Mouse (Mus musculus): Measurements from ENCODE around the gene Svep1. TPM values are rescaled to one million over a fixed set of nuclear protein-coding genes. Genes with fewer than 3 reads are reported as not detected.

Gene Svep1
- polyA plus RNA-seq, 1 experiment from 2014 or later: 3.4 TPM

DNA sequence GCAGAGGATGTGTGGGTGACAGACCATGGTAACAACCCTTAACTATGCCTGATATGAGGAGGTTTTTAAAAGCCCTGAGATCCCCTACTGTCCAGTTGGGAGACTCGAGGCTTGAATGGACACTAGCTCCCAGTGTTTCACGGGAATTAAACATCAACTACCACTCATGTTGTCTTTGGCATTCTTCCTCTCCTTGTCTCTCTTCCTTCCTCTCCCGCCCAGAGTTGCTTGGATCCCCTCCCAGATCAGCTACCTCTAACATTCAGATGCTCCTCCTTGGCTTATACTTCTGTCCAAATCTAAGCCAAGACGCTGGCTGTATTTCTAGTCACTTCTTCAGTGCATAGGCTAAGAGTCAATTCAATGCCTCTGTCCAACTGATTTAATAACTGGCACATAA, 9.9 kb downstream of the Svep1 start:
- no peak overlapping the region for H3K27ac ChIP-seq
- H3K27me3 ChIP-seq (ENCODE audit: insufficient read depth, poor library complexity, severe bottlenecking): no peaks in the 10 kb centered on the region
- WGBS: 63% methylated on average over 4 of the region's 4 CpGs
- no peaks in the 10 kb centered on the region for H3K4me1 ChIP-seq
- no peaks in the 10 kb centered on the region for H3K36me3 ChIP-seq
- no peak overlapping the region for H3K4me3 ChIP-seq
- no peak for DNase-seq (ENCODE audit: low spot score)
- H3K9me3 ChIP-seq: no peaks in the 10 kb centered on the region

DNA sequence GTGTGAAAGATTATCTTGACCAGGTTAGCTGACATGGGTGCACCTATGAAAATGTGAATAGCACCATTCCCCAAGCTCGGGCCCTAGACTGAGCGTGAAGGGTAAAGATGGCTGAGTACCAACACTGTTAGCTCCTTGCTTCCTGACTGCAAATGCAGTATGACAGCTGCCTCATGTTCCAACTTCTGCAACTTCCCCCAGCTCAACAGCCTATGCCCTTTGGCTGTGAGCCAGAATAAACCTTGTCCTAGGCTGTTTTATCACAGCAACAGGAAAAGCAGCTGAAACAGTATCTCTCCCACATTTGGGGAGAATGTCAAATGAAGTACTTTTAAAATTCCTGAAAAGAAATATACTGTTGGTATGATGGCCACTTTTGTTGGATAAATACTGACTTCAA, 10.7 kb downstream of the Svep1 start:
- 86% methylated on average over 2 of the region's 2 CpGs for WGBS
- Histone ChIP-seq H3K9me3 (no peaks in the 10 kb centered on the region), H3K27ac (no peak overlapping the region), H3K36me3 (no peaks in the 10 kb centered on the region), H3K4me1 (no peaks in the 10 kb centered on the region), H3K4me3 (no peak overlapping the region), H3K27me3 (ENCODE audit: insufficient read depth, poor library complexity, severe bottlenecking) (no peaks in the 10 kb centered on the region)
- no peak for DNase-seq (ENCODE audit: low spot score)

- Histone ChIP-seq H3K27me3 (ENCODE audit: insufficient read depth, poor library complexity, severe bottlenecking) (no peaks in the 10 kb centered on the region), H3K27ac (no peak overlapping the region), H3K4me1 (0 out of 2 replicates have a peak, but pooled peaks cover 4% of the 10 kb centered on the region), H3K4me3 (no peak overlapping the region), H3K9me3 (no peaks in the 10 kb centered on the region), H3K36me3 (no peaks in the 10 kb centered on the region)
- DNase-seq (ENCODE audit: low spot score): no peak
- 88% methylated on average over 5 of the region's 5 CpGs for WGBS
Observed at GRCm38 (mm10) chr4:58189281-58189680, 17.4 kb downstream of the Svep1 start.

- Histone ChIP-seq H3K27me3 (ENCODE audit: insufficient read depth, poor library complexity, severe bottlenecking) (no peaks in the 10 kb centered on the region), H3K9me3 (no peaks in the 10 kb centered on the region), H3K4me1 (0 out of 2 replicates have a peak, but pooled peaks cover 4% of the 10 kb centered on the region), H3K4me3 (no peak overlapping the region), H3K27ac (no peak overlapping the region), H3K36me3 (no peaks in the 10 kb centered on the region)
- no peak for DNase-seq (ENCODE audit: low spot score)
- 81% methylated on average over 3 of the region's 3 CpGs for WGBS
Observed at GRCm38 (mm10) chr4:58185401-58185800, 21.3 kb downstream of the Svep1 start.

DNA sequence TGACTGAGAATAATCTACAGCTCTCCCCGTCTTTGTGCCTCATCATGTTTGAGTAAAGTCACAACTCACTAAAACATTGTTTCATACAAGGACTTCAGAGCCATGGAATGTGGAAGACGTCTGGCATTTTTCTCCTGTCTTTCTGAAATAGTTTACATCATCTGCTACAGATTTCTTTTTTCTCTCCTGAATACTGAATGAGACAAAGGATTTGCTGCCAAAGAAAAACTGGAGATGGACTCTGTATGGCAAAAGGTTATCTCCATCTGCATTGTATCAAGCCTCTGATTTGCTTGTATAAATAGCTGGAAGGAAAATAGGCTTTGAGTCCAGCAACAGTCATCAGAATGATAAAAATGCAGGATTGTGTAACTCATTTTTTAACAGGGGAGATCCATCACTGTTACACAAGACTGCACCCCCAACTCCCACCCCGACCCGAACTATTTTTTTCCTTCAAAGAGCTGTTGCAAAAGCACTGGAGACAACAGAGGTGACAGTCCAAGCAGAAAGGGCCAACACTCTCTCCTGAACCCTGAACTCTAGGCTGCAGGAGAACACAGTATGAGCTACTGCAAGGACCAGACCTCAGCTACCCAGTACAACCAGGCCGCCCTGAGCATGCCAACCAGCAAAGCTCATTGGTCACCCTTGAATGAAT, 21.8 kb downstream of the Svep1 start:
- Histone ChIP-seq H3K4me1 (0 out of 2 replicates have a peak, but pooled peaks cover 4% of the 10 kb centered on the region), H3K36me3 (no peaks in the 10 kb centered on the region), H3K27ac (no peak overlapping the region), H3K9me3 (no peaks in the 10 kb centered on the region), H3K4me3 (no peak overlapping the region), H3K27me3 (ENCODE audit: insufficient read depth, poor library complexity, severe bottlenecking) (no peaks in the 10 kb centered on the region)
- WGBS: 63% methylated on average over 5 of the region's 5 CpGs
- DNase-seq (ENCODE audit: low spot score): no peak

DNA sequence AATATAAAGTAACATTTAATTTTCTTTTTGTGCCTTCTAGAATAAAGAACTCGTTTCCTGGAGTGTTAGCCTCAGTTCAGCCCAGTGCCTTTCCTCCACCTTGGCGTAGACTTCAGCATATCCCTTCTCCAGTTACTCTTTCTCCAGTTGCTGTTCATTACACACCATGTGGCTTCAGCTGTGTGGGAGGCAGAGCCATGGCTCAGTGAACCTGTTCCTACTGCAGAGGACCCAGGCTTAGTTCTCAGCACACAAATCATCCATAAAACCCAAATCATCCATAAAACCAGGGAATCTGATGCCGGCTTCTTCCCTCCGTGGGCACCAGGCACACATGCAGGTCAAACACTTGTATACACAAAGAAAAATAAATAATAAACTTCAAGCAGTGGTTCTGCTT, 22.8 kb downstream of the Svep1 start:
- Histone ChIP-seq H3K27ac (no peak overlapping the region), H3K4me1 (0 out of 2 replicates have a peak, but pooled peaks cover 7% of the 10 kb centered on the region), H3K9me3 (no peaks in the 10 kb centered on the region), H3K36me3 (no peaks in the 10 kb centered on the region), H3K27me3 (ENCODE audit: insufficient read depth, poor library complexity, severe bottlenecking) (no peaks in the 10 kb centered on the region), H3K4me3 (no peak overlapping the region)
- 87% methylated on average over 4 of the region's 4 CpGs for WGBS
- no peak for DNase-seq (ENCODE audit: low spot score)

GRCm38 (mm10) chr4:58178489-58178888, 28.2 kb downstream of the Svep1 start:
- no peak overlapping the region for H3K4me3 ChIP-seq
- H3K27ac ChIP-seq: no peak overlapping the region
- peaks cover 13% of the 10 kb centered on the region for H3K4me1 ChIP-seq
- H3K36me3 ChIP-seq: no peaks in the 10 kb centered on the region
- WGBS: 75% methylated on average over 6 of the region's 6 CpGs
- DNase-seq (ENCODE audit: low spot score): no peak
- H3K9me3 ChIP-seq: no peaks in the 10 kb centered on the region
- no peaks in the 10 kb centered on the region for H3K27me3 ChIP-seq (ENCODE audit: insufficient read depth, poor library complexity, severe bottlenecking)

DNA sequence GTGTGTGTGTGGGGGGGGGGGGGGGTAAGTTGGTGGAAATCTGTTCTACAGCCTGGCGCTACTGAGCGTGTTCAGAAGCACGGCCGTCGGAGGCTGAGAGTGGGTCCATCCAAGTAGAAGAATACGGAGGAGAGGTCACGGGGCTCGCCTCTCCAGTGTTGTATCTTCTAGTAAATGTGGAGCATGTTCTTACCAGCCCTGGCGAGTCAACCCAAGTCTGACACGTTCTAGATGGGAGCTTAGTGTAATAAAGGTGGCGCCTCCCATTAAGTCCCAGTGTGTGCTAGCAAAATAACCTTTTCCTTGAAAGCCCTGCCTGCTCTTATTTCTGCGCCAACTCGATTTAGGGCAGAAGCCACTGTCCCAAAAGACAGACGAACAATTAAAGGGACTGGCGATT, 29.4 kb downstream of the Svep1 start:
- no peaks in the 10 kb centered on the region for H3K27me3 ChIP-seq (ENCODE audit: insufficient read depth, poor library complexity, severe bottlenecking)
- no peak overlapping the region for H3K4me3 ChIP-seq
- peaks cover 13% of the 10 kb centered on the region for H3K4me1 ChIP-seq
- no peaks in the 10 kb centered on the region for H3K9me3 ChIP-seq
- no peak overlapping the region for H3K27ac ChIP-seq
- 90% methylated on average over 15 of the region's 15 CpGs for WGBS
- H3K36me3 ChIP-seq: no peaks in the 10 kb centered on the region
- DNase-seq (ENCODE audit: low spot score): no peak

- Histone ChIP-seq H3K27me3 (ENCODE audit: insufficient read depth, poor library complexity, severe bottlenecking) (no peaks in the 10 kb centered on the region), H3K36me3 (no peaks in the 10 kb centered on the region), H3K4me1 (peaks cover 13% of the 10 kb centered on the region), H3K4me3 (no peak overlapping the region), H3K27ac (no peak overlapping the region), H3K9me3 (no peaks in the 10 kb centered on the region)
- 81% methylated on average over 4 of the region's 4 CpGs for WGBS
- no peak for DNase-seq (ENCODE audit: low spot score)
Observed at GRCm38 (mm10) chr4:58174435-58174987, 32.1 kb downstream of the Svep1 start.

DNA sequence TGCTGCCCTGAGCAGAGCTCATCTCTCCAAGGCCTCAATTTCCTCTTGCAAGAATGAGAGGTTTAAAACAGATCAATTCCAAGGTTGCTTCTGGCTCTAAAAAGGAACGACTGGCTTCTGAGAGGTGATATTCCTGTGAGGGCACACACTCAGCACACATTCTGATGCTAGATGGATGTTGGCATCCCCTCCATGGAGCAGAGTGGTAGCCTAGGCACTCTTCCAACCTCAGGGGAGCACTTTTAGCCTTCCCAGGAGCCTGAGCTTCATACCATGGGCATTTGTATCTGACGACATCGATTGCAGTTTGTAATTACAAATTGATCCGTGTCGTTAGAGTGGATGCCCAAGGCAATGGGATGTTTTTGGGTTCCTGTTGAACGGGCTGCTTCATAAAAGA, 33.3 kb downstream of the Svep1 start:
- H3K36me3 ChIP-seq: no peaks in the 10 kb centered on the region
- H3K27ac ChIP-seq: no peak overlapping the region
- H3K9me3 ChIP-seq: no peaks in the 10 kb centered on the region
- no peak overlapping the region for H3K4me3 ChIP-seq
- H3K27me3 ChIP-seq (ENCODE audit: insufficient read depth, poor library complexity, severe bottlenecking): no peaks in the 10 kb centered on the region
- no peak for DNase-seq (ENCODE audit: low spot score)
- 85% methylated on average over 6 of the region's 6 CpGs for WGBS
- peaks cover 9% of the 10 kb centered on the region for H3K4me1 ChIP-seq

DNA sequence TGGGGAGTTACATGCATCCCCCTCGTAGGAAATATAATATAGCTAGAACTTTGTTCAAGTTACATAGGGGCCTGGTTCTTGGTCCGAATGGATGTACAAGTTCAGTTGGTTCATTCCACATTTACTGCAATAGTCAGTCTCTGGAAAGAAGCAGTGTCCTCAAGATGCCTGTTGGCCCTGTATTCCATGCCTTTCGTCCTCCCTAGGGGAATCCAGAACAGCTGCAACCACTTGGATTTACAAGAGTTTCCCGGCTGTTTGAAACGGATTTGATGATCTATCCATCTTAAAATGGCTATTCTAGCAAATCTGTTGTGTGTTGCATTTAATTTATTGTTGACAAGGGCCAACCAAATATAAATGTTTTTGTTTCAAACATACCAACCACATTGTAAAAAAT, 36.2 kb downstream of the Svep1 start:
- DNase-seq (ENCODE audit: low spot score): no peak

DNA sequence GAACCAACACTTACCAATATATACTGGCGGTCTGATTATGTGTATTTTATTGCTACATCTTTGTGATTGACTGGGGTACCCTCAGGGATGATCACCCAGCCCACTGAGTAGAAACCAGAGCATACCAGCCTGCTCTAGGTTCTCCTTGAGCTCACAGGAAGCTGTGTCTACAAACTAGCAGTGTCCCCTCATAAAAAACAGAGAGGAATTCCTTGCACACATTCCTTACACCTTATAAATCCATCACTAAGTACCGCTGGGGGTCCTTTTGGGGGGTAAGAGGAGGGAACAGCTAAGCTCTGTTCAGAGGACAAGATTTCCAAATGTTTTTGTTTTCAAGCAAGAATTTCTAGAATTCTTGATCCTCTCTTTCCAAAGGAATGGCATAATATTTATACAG, 36.7 kb downstream of the Svep1 start:
- Histone ChIP-seq H3K27me3 (ENCODE audit: insufficient read depth, poor library complexity, severe bottlenecking) (no peaks in the 10 kb centered on the region), H3K9me3 (no peaks in the 10 kb centered on the region), H3K36me3 (no peaks in the 10 kb centered on the region), H3K4me1 (no peaks in the 10 kb centered on the region), H3K27ac (no peak overlapping the region), H3K4me3 (no peak overlapping the region)
- no peak for DNase-seq (ENCODE audit: low spot score)
- 77% methylated on average over 2 of the region's 2 CpGs for WGBS

More for the DNA sequence above, 36.2 kb downstream of the Svep1 start:
- no peak overlapping the region for H3K27ac ChIP-seq
- no peaks in the 10 kb centered on the region for H3K36me3 ChIP-seq
- no peaks in the 10 kb centered on the region for H3K4me1 ChIP-seq
- H3K4me3 ChIP-seq: no peak overlapping the region
- no peaks in the 10 kb centered on the region for H3K27me3 ChIP-seq (ENCODE audit: insufficient read depth, poor library complexity, severe bottlenecking)
- H3K9me3 ChIP-seq: no peaks in the 10 kb centered on the region
- 80% methylated on average over 5 of the region's 5 CpGs for WGBS

DNA sequence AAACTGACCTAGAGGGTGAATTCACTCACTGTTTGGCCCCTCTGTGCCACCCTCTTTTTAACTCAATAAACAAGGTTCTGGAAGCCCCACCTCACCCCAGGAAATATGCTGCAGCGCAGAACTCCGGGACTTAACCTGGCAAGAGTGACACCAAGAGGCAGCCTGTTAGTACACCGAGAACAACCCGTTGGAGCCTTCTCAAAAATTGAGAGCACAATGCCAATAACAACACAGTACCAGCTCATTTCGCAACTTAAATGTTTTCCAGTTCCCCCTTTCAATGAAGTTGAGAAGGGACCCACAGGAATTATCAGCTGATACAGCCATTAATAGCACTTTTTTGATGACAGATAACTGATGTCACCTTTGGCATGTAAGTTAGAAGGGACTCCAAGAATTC, 38.3 kb downstream of the Svep1 start:
- Histone ChIP-seq H3K4me3 (no peak overlapping the region), H3K9me3 (no peaks in the 10 kb centered on the region), H3K36me3 (no peaks in the 10 kb centered on the region), H3K27ac (no peak overlapping the region), H3K27me3 (ENCODE audit: insufficient read depth, poor library complexity, severe bottlenecking) (no peaks in the 10 kb centered on the region), H3K4me1 (no peaks in the 10 kb centered on the region)
- DNase-seq (ENCODE audit: low spot score): no peak
- 78% methylated on average over 5 of the region's 5 CpGs for WGBS

DNA sequence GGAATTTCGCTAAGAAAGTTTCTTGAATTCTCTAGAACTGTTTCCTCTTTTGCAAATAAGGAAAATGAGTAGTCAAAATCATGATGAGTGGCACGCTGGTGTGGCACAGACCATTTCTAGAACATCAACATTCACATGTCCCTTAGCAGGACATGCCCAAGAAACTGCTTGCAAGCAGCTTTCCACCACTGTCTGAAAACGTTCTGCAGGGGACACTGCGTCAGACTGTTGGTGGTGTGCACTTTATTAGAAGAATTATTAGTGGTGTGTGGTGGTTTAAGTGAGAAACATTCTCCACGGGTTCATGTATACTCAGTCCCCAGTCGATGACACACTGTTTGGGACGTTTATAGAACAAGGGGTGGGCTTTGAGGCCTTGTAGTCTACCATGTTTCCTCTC, 40.9 kb downstream of the Svep1 start:
- H3K27me3 ChIP-seq (ENCODE audit: insufficient read depth, poor library complexity, severe bottlenecking): no peaks in the 10 kb centered on the region
- H3K36me3 ChIP-seq: no peaks in the 10 kb centered on the region
- no peak overlapping the region for H3K4me3 ChIP-seq
- no peak for DNase-seq (ENCODE audit: low spot score)
- H3K4me1 ChIP-seq: peaks cover 8% of the 10 kb centered on the region; the same call in 1 of the 2 replicates
- H3K27ac ChIP-seq: no peak overlapping the region
- WGBS: 82% methylated on average over 7 of the region's 7 CpGs
- no peaks in the 10 kb centered on the region for H3K9me3 ChIP-seq

Data from heart, embryonic 10.5 days (tissue).